Mouse (Mus musculus): ENCODE measurements around the gene Khdc4. TPM values are rescaled to one million over a fixed set of nuclear protein-coding genes. Genes with fewer than 3 reads are reported as not detected.
A peak's percentile ranks its signal among the peaks of the same experiment; 100 is the strongest.

The Khdc4 gene
- polyA plus RNA-seq, 1 experiment from 2014 or later, result 92.5 TPM

DNA sequence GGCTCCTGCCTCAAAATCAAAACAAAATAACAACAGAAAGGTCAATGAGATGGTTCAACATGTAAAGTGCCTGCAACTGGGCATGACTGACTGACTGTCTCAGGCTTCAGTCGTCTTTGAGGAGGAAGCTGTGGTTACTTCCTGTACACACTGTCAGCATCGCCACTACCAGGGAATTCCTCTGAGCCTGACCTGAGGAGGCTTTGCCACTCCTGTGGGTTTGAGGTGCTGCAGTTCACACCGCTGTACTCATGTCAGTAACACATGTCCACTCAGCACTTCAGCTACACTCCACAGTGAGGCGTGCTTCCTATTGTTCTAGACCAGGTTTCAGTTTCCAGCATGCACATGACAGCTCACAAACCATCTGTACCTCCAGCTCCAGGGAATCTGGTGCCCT lies 21.5 kb upstream of the Khdc4 start:
- ATAC-seq (ENCODE audit: insufficient number of reproducible peaks, insufficient read depth, low FRiP score, low TSS enrichment, low read depth), result no peak
- no peak overlapping the region for H3K4me3 ChIP-seq
- H3K4me1 ChIP-seq, result no peaks in the 10 kb centered on the region
- WGBS, result 67% methylated on average over 4 of the region's 4 CpGs
- H3K27me3 ChIP-seq, result no peaks in the 10 kb centered on the region
- no peak overlapping the region for H3K4me2 ChIP-seq
- no peak overlapping the region for H3K27ac ChIP-seq
- no peaks in the 10 kb centered on the region for H3K9me3 ChIP-seq
- no peak overlapping the region for H3K9ac ChIP-seq
- H3K36me3 ChIP-seq, result no peaks in the 10 kb centered on the region

DNA sequence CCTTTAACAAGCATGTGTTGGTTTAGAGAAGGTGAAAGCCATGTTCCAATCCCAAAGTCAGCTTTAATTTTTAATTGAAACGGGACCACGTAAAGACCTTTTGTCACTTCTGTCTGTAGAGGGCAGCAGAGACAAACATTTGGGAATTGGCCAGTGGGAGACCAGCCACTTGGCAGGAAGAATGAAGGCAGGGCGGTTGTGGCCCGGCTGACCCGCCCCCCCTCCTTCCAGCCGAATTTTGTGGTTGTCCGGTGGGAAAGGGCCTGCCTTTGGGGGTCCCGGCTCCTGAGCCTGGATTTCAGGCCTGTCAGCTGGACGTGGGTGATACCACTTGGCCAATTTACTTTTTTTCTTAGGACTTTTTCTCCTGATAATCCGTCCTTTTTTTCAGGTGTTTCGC lies 8.2 kb upstream of the Khdc4 start:
- ATAC-seq (ENCODE audit: insufficient number of reproducible peaks, insufficient read depth, low FRiP score, low TSS enrichment, low read depth), result 0 out of 2 replicates have a peak, but pooled peaks have one; percentile 32
- 10% methylated on average over 11 of the region's 11 CpGs for WGBS
- Histone ChIP-seq H3K4me2 (peak overlapping the region; percentile 65), H3K4me3 (peak overlapping the region; percentile 38), H3K4me1 (peaks cover 3% of the 10 kb centered on the region), H3K9ac (peak overlapping the region; percentile 61), H3K27ac (no peak overlapping the region), H3K36me3 (no peaks in the 10 kb centered on the region), H3K9me3 (peaks cover 4% of the 10 kb centered on the region; the same call in 1 of the 2 replicates), H3K27me3 (no peaks in the 10 kb centered on the region)

DNA sequence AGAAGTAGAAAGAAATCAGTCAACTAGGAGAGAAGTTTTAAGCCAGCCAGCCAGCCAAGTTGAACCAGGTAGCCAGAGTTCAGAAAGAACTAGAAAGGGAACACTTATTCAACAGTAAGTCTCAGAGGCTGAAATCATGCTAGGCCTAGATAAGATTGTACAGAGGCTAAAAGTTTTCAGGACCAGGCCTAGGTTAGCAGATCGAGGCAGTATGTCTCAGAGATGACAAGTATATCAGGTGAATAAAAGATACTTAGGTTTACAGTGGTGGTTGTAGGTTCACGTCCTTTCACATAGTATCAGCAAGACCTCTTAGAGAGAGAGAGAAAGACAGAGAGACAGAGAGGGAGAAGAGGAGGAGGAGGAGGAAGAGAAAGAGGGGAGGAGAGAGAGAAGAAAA lies 1.8 kb upstream of the Khdc4 start:
- H3K27me3 ChIP-seq, result no peaks in the 10 kb centered on the region
- H3K36me3 ChIP-seq, result peaks cover 12% of the 10 kb centered on the region
- peaks cover 15% of the 10 kb centered on the region for H3K4me1 ChIP-seq
- H3K27ac ChIP-seq, result no peak overlapping the region
- H3K4me2 ChIP-seq, result no peak overlapping the region
- no peak overlapping the region for H3K4me3 ChIP-seq
- ATAC-seq (ENCODE audit: insufficient number of reproducible peaks, insufficient read depth, low FRiP score, low TSS enrichment, low read depth), result no peak
- WGBS, result 91% methylated on average over 2 of the region's 2 CpGs
- H3K9me3 ChIP-seq, result no peaks in the 10 kb centered on the region
- H3K9ac ChIP-seq, result no peak overlapping the region

DNA sequence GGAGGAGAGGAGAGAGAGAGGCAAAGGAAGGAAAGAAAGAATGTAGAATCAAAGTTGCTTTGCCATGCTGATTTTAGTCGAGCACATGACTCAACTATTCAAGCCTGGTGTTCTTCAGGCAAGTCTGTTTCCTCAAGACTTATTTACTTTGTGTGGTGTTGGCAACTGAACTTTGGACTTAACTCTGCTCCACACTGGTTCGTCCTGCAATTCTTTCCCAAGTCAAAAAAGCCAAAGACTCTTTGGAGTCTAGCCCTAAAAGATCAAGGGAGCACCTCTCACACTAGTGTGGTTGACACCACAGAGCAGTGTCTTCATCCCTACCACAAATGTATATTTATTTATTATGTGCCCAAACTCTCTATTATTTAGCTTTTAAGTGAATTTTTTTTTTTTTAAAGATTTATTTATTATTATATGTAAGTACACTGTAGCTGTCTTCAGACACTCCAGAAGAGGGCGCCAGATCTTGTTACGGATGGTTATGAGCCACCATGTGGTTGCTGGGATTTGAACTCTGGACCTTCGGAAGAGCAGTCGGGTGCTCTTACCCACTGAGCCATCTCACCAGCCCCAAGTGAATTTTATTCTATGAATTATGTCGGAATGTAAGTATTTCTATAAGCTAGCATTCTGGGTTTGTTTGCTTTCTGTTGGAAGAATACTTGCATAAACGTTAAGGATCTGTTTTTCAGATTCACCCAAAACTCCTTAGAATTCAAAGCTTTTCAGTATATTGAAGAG lies 1.2 kb upstream of the Khdc4 start:
- Histone ChIP-seq H3K4me3 (peak overlapping the region; percentile 94), H3K4me1 (peaks cover 15% of the 10 kb centered on the region), H3K4me2 (peak overlapping the region; percentile 77), H3K9ac (peak overlapping the region; percentile 97; the same call in 1 of the 2 replicates), H3K36me3 (peaks cover 17% of the 10 kb centered on the region), H3K9me3 (no peaks in the 10 kb centered on the region), H3K27ac (peak overlapping the region; percentile 99), H3K27me3 (no peaks in the 10 kb centered on the region)
- WGBS, result 59% methylated on average over 8 of the region's 8 CpGs
- ATAC-seq (ENCODE audit: insufficient number of reproducible peaks, insufficient read depth, low FRiP score, low TSS enrichment, low read depth), result no peak

DNA sequence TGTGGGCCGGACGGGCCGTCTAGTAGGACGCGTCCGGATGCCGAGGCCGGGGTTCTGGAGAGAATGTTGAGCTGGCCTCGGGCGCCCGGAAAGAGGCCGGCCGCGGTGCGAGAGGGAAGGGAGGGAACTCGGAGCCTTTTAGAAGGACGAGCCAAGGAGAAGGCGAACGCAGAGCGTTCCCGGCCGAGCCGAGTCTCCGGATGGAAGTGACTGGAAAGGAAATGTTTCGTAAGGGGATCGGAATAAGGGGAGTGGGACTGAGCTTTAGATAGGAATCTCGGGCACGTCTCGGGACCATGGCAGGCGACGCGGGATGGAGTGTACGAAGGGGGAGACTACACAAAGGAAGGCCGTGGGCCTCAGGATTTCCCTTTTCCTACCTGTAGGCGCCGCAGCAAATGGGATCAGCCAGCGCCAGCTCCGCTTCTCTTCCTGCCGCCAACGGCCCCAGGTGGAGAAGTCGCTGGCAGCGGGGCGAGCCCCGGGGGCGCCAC lies 402 bp downstream of the Khdc4 start:
- H3K9me3 ChIP-seq, result no peaks in the 10 kb centered on the region
- peak overlapping the region; percentile 94 for H3K4me3 ChIP-seq
- H3K27me3 ChIP-seq, result no peaks in the 10 kb centered on the region
- peak overlapping the region; percentile 97 for H3K9ac ChIP-seq
- peak overlapping the region; percentile 99 for H3K27ac ChIP-seq
- peaks cover 33% of the 10 kb centered on the region for H3K36me3 ChIP-seq
- H3K4me1 ChIP-seq, result peaks cover 15% of the 10 kb centered on the region
- peak overlapping the region; percentile 77 for H3K4me2 ChIP-seq
- peak; percentile 74 for ATAC-seq (ENCODE audit: insufficient number of reproducible peaks, insufficient read depth, low FRiP score, low TSS enrichment, low read depth)
- under 1% methylated on average over 45 of the region's 45 CpGs for WGBS

DNA sequence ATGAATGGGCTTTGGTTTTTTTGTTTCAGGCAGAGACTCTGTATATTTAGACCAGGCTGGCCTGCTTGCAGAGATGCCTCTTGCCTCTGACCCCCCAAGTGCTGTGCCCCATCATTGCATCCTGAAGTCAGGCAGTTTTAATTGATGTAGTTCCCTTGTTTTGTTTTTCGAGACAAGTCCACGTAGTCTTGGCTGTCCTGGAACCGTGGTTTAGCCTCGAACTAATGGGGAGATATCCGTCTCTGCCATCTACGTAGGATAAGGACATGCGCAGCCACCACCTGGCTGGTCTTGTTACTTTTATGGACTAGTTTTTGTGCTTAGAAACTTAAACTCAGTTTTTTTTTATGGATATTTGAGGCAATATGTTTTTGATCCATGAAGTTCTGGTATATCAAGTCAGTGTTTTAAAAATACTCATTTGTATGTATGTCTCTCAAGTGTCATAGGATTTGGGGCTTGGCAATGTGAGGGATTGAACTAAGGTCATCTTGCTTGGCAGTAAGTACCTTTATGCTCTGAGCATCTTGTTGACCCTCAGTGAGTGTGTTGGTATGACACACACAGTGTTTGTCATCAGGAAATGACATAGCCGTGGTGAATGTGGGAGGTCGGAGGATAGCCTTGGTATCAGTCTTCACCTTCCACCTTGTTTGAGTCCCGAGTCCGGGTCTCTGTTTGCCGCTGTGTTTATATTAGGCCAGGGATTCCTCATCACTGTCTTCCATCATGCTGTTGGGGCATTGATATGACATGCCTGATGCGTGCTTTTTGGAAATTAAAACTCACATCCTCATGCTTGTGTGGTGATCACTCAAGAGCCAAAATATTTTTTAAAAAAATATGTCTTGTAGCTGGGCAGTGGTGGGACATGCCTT lies 1.4 kb downstream of the Khdc4 start:
- H3K4me1 ChIP-seq, result peaks cover 15% of the 10 kb centered on the region
- H3K36me3 ChIP-seq, result peaks cover 42% of the 10 kb centered on the region
- 43% methylated on average over 13 of the region's 13 CpGs for WGBS
- peak overlapping the region; percentile 94 for H3K4me3 ChIP-seq
- H3K27ac ChIP-seq, result peak overlapping the region; percentile 99
- peak overlapping the region; percentile 97 for H3K9ac ChIP-seq
- no peaks in the 10 kb centered on the region for H3K27me3 ChIP-seq
- ATAC-seq (ENCODE audit: insufficient number of reproducible peaks, insufficient read depth, low FRiP score, low TSS enrichment, low read depth), result no peak
- H3K9me3 ChIP-seq, result no peaks in the 10 kb centered on the region
- H3K4me2 ChIP-seq, result peak overlapping the region; percentile 77

DNA sequence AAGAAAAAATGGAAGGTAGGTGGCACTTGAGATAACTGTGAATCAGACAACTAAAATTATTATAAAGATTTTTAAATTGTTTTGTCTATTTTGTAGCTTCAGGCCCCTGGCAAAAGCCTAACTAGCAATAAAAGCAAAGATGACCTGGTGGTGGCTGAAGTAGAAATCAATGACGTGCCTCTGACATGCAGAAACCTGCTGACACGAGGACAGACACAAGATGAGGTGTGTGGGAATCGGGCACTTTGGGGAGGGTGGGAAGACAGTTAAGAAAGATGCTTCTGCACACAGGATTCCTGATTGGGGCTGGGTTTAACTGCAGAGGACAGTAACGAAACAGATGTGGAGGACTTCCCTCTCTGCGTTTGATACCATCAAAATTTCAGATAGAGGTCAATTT lies 3.5 kb downstream of the Khdc4 start:
- Histone ChIP-seq H3K27me3 (no peaks in the 10 kb centered on the region), H3K4me2 (no peak overlapping the region), H3K9ac (no peak overlapping the region), H3K36me3 (peaks cover 61% of the 10 kb centered on the region), H3K4me1 (peaks cover 15% of the 10 kb centered on the region), H3K9me3 (no peaks in the 10 kb centered on the region), H3K4me3 (no peak overlapping the region), H3K27ac (no peak overlapping the region)
- no peak for ATAC-seq (ENCODE audit: insufficient number of reproducible peaks, insufficient read depth, low FRiP score, low TSS enrichment, low read depth)
- 89% methylated on average over 5 of the region's 5 CpGs for WGBS

DNA sequence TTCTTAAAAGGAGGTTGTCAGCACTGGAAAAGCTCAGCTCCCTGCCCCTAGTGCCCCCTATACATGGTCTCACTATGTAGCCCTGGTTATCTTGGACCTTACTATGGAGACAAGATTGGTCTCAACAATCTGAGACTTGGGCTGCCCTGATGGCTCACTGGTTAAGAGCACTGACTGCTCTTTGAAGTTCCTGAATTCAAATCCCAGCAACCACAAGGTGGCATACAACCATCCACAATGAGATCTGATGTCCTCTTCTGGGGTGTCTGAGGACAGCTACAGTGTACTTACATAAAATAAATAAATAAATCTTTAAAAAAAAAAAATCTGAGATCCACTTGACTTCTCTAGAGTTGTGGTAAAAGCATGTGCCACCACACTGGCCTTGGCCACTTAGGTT lies 9.9 kb downstream of the Khdc4 start:
- no peaks in the 10 kb centered on the region for H3K27me3 ChIP-seq
- no peak overlapping the region for H3K27ac ChIP-seq
- no peak overlapping the region for H3K4me2 ChIP-seq
- peaks cover 97% of the 10 kb centered on the region for H3K36me3 ChIP-seq
- no peaks in the 10 kb centered on the region for H3K9me3 ChIP-seq
- no peaks in the 10 kb centered on the region for H3K4me1 ChIP-seq
- no peak overlapping the region for H3K9ac ChIP-seq
- no peak overlapping the region for H3K4me3 ChIP-seq
- no peak for ATAC-seq (ENCODE audit: insufficient number of reproducible peaks, insufficient read depth, low FRiP score, low TSS enrichment, low read depth)

DNA sequence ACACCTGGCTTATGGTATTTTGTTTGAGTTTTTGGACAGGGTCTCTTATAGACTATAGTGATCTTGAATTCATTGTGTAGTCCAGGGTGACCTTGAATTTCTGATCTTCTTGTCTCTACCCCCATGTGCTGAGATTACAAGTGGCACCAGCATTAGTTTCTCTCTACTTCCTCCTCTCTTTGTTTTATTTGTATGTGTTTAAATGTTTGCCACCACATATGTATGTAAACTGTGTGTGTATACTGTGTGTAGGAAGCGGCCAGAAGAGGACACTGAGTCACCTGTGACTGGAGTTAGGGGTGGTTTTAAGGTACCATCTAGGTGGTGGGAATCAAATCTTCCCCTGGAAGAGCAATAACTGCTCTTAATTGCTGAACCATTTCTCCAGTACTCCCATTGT lies 12.4 kb downstream of the Khdc4 start:
- Histone ChIP-seq H3K4me2 (no peak overlapping the region), H3K27me3 (no peaks in the 10 kb centered on the region), H3K36me3 (peaks cover 94% of the 10 kb centered on the region), H3K9ac (no peak overlapping the region), H3K9me3 (no peaks in the 10 kb centered on the region), H3K27ac (no peak overlapping the region), H3K4me1 (no peaks in the 10 kb centered on the region), H3K4me3 (no peak overlapping the region)
- 88% methylated on average over 1 of the region's 1 CpGs for WGBS
- ATAC-seq (ENCODE audit: insufficient number of reproducible peaks, insufficient read depth, low FRiP score, low TSS enrichment, low read depth), result no peak

DNA sequence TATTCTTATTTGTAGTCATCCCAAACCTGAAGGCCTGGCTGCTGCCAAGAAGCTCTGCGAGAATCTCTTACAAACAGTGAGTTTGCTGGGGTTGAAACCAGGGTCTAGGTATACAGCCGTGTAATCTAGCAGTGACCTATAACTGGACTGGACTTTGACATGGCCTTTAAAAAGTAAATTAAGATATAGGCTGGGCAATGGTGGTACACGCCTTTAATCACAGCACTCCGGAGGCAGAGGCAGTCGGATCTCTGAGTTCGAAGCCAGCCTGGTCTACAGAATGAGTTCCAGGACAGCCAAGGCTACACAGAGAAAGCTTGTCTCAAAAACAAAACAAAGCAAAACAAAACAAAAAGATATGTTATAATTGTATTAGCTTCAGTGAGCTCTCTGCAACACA lies 13.2 kb downstream of the Khdc4 start:
- Histone ChIP-seq H3K36me3 (peaks cover 95% of the 10 kb centered on the region), H3K27ac (no peak overlapping the region), H3K4me3 (no peak overlapping the region), H3K27me3 (no peaks in the 10 kb centered on the region), H3K4me1 (no peaks in the 10 kb centered on the region), H3K9me3 (no peaks in the 10 kb centered on the region), H3K9ac (no peak overlapping the region), H3K4me2 (no peak overlapping the region)
- WGBS, result 91% methylated on average over 6 of the region's 6 CpGs
- ATAC-seq (ENCODE audit: insufficient number of reproducible peaks, insufficient read depth, low FRiP score, low TSS enrichment, low read depth), result no peak

DNA sequence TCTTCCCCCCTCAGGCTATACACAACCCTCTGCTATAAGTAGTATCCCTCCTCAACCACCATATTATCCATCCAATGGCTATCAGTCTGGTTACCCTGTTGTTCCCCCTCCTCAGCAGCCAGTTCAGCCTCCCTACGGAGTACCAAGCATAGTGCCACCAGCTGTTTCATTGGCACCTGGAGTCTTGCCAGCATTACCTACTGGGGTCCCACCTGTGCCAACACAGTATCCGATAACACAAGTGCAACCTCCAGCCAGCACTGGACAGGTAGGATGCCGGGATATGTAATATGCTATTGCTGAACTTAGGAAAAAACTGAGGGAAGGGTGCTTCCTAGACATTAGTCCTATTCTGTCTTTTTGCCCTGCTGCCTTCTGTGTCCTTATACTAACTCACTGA lies 14.6 kb downstream of the Khdc4 start:
- peaks cover 94% of the 10 kb centered on the region for H3K36me3 ChIP-seq
- ATAC-seq (ENCODE audit: insufficient number of reproducible peaks, insufficient read depth, low FRiP score, low TSS enrichment, low read depth), result no peak
- no peak overlapping the region for H3K4me2 ChIP-seq

More for the DNA sequence above, 14.6 kb downstream of the Khdc4 start:
- 90% methylated on average over 3 of the region's 3 CpGs for WGBS
- Histone ChIP-seq H3K4me3 (no peak overlapping the region), H3K4me1 (no peaks in the 10 kb centered on the region), H3K9ac (no peak overlapping the region), H3K27ac (no peak overlapping the region), H3K9me3 (no peaks in the 10 kb centered on the region), H3K27me3 (no peaks in the 10 kb centered on the region)
